Mouse (Mus musculus) C2C12 (cell line): ENCODE data around the gene Mamdc4. TPM values are rescaled to one million over a fixed set of nuclear protein-coding genes. Genes with fewer than 3 reads are reported as not detected.

ENCODE experiments used
- H3K27me3 ChIP-seq: one replicate; pipeline ENCODE4 v1.6.1; 2011; ENCODE audit not compliant: control insufficient read depth, insufficient read depth, insufficient read length
- H3K36me3 ChIP-seq: one replicate; pipeline ENCODE4 v1.6.1; 2011; ENCODE audit not compliant: control insufficient read depth, insufficient read depth
- H3K4me3 ChIP-seq: one replicate; pipeline ENCODE4 v1.5.1; 2011; ENCODE audit warnings: mild to moderate bottlenecking, control low read depth; ENCODE audit not compliant: poor library complexity, insufficient read depth, severe bottlenecking
- H3K79me2 ChIP-seq: one replicate; pipeline ENCODE4 v1.6.1; 2011; ENCODE audit not compliant: control insufficient read depth, insufficient read depth
- H3K79me3 ChIP-seq: one replicate; pipeline ENCODE4 v1.6.1; 2011; ENCODE audit warnings: low read depth, control low read depth
- H3ac ChIP-seq: one replicate; pipeline ENCODE3; 2011; ENCODE audit warnings: low read depth; ENCODE audit not compliant: control insufficient read depth, insufficient read length
- CEBPB ChIP-seq: IDR thresholded peaks from one replicate; pipeline ENCODE4 v1.6.1; 2011; ENCODE audit warnings: low read depth, mild to moderate bottlenecking, control low read depth, moderate library complexity
- CTCF ChIP-seq: IDR thresholded peaks from one replicate; pipeline ENCODE4 v1.5.1; 2011; ENCODE audit not compliant: control insufficient read depth, insufficient read depth, insufficient read length
- FOSL1 ChIP-seq: IDR thresholded peaks from one replicate; pipeline ENCODE4 v1.8.0; 2011; ENCODE audit warnings: mild to moderate bottlenecking, low read length; ENCODE audit not compliant: poor library complexity, insufficient read depth, severe bottlenecking
- MAX ChIP-seq: IDR thresholded peaks from one replicate; pipeline ENCODE4 v1.6.1; 2011; ENCODE audit warnings: mild to moderate bottlenecking, control low read depth
- MYOD1 ChIP-seq: IDR thresholded peaks from one replicate; pipeline ENCODE4 v1.6.1; 2011; ENCODE audit warnings: low read depth; ENCODE audit not compliant: control insufficient read depth, insufficient read length
- MYOG ChIP-seq: IDR thresholded peaks from one replicate; pipeline ENCODE4 v1.6.1; 2011; ENCODE audit not compliant: control insufficient read depth, insufficient read length; ENCODE audit errors: extremely low read depth
- USF1 ChIP-seq: IDR thresholded peaks from one replicate; pipeline ENCODE4 v1.6.1; 2011; ENCODE audit warnings: low read depth, mild to moderate bottlenecking, control low read depth, moderate library complexity
- polyA plus RNA-seq: library from polyadenylated mRNA; unstranded; fragments of >200 nt; fragmentation: generic; extraction: Trizol; gene quantifications from one replicate; pipeline ENCODE4 v1.2.1, GENCODE M21; 2012; ENCODE audit warnings: missing spikeins

The Mamdc4 gene
- polyA plus RNA-seq, 1 experiment = 5.7 TPM

DNA sequence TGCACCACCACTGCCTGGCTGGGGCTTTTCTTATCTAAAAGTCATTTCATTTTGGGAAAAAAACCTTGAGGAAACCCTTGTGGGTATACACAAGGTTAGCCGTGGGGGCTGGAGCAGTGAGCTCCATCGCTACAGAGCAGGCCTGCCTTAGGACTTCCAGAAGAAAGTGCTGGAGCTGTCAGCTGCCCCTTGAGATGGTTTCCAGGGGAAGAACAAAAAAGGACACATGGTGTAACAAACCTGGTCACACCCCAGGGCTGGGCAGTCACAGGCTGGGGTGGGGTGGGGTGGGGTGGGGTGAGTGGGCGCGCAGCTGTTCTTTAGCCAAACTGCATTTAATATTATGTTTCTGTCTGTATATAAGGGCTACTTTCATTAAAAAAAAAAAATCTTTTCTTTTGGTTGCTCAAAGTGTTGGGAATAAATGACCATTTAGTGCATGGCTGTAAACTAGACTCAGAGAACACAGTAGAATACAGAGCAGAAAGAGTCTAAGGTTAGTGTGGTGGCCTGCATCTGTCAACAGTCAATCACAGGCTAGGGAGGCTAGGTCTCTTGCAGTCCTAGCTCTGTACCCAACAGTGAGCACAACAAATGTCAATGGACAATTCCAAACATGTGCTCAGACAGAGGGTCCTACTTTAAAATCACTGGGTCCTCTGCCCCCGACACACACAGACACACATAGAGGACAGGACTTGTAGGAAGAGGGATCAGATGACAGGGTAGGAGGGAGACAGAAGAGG is 22.3 kb upstream of the Mamdc4 start:
- H3K27me3 ChIP-seq = no peaks in the 10 kb centered on the region
- TF ChIP-seq MAX (no peak), FOSL1 (no peak), MYOG (no peak), CTCF (no peak), CEBPB (no peak), USF1 (no peak), MYOD1 (no peak)
- H3K79me2 ChIP-seq = no peaks in the 10 kb centered on the region
- H3ac ChIP-seq = no peak overlapping the region
- H3K4me3 ChIP-seq = no peak overlapping the region
- peaks cover 89% of the 10 kb centered on the region for H3K36me3 ChIP-seq
- H3K79me3 ChIP-seq = no peaks in the 10 kb centered on the region

DNA sequence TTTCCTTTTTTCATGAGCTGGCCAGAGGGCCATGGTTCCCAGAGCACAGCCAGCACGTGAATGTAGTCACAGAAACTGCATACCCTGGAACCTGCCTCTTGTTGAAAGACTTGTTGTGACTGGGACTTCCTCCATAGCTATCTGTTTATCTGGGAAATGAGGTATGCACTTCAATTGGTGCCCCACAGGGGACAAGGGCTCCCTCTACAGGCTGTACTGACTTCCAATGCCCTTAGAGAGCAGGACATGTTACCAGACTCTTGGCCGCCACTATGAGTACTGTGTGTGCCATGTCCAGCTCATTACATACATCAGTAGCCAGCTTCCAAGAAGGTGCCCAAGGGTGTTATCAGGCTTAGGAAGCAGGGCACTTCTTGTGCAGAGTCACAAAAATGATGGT is 17.2 kb upstream of the Mamdc4 start:
- H3ac ChIP-seq = no peak overlapping the region
- H3K27me3 ChIP-seq = no peaks in the 10 kb centered on the region
- no peaks in the 10 kb centered on the region for H3K79me3 ChIP-seq
- no peaks in the 10 kb centered on the region for H3K79me2 ChIP-seq
- H3K36me3 ChIP-seq = peaks cover 84% of the 10 kb centered on the region
- TF ChIP-seq MYOD1 = no peak
- no peak for TF ChIP-seq USF1
- TF ChIP-seq CTCF = peak; percentile 14
- no peak overlapping the region for H3K4me3 ChIP-seq

DNA sequence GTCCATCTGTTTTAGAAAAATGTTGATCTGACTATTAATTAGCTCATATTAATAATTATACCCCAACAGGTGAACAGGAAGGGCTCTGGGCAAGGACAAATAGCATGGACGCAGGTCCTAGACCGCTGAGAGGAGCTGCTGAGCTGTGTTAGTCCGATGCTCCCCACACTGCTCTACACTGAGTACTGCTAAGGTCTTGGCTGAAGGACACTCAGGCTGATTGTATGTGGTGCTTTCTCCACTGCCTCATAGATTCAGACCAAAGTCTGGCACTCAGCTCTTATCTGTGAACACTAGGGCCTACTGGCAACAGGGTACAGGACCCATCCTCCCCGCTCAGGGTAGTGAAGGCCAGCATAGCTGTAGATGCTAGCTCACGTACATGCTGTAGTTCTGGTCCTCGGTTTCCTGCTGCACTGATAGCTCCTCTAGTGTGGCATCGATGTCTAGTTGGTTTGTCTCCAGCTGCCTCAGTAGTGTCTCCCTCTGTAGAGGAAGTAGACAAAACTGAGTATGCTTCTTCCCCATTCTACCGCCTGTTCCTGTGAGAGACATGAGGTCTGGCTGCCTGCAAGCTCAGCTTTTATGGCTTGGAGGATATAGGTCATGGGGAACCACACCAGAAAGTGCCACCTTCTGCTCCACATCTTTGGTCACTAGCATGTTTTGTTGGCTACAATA is 13.7 kb upstream of the Mamdc4 start:
- Histone ChIP-seq H3K79me2 (no peaks in the 10 kb centered on the region), H3K79me3 (no peaks in the 10 kb centered on the region), H3K4me3 (no peak overlapping the region), H3ac (no peak overlapping the region), H3K27me3 (no peaks in the 10 kb centered on the region), H3K36me3 (peaks cover 83% of the 10 kb centered on the region)
- TF ChIP-seq CEBPB = no peak
- TF ChIP-seq USF1 = no peak
- TF ChIP-seq FOSL1 = no peak

DNA sequence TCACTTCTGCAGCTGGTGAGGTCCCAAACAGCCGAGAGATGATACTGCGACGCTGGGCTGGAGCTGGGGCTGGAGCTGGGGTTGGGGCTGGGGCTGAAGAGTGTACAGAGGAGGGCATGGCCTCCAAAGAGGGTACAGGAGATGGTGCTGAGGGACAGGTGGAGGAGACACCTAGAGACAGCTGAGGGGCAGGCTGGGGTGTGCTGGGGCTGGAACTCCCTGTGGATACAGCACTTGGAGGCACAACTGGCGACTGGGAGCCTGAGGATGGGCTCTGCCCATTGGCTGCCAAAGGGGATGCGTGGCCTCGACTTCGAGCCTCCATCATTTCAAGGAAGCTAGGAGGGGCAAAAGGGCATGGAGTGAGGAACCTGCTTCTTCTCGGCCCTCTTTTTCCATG is 12.6 kb upstream of the Mamdc4 start:
- Histone ChIP-seq H3K79me2 (no peaks in the 10 kb centered on the region), H3K4me3 (no peak overlapping the region), H3K36me3 (peaks cover 80% of the 10 kb centered on the region), H3ac (no peak overlapping the region), H3K27me3 (no peaks in the 10 kb centered on the region), H3K79me3 (no peaks in the 10 kb centered on the region)
- TF ChIP-seq USF1 (no peak), MAX (no peak), MYOG (no peak), CEBPB (no peak), MYOD1 (no peak), CTCF (no peak), FOSL1 (no peak)

DNA sequence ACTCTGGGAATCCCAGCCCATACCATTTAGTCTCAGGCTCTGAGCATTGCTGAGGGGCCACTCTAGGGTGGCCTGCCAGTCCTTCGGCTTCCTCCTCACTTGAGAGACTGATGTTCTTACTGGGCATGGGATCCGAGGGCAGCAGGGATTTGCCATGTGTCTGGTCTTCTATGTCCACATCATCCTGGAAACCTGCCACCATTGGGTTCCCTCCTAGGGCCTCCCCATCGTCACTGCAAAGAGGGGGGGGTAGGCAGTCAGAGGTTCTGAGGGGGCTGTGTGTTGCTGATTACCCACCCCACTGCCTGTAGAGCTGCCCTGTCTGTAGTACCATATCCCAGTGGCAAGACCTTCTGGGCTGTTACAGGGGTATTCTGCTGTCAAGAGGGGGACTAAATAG is 11.0 kb upstream of the Mamdc4 start:
- Histone ChIP-seq H3K79me2 (no peaks in the 10 kb centered on the region), H3K79me3 (no peaks in the 10 kb centered on the region), H3K36me3 (peaks cover 66% of the 10 kb centered on the region), H3ac (no peak overlapping the region), H3K4me3 (no peak overlapping the region), H3K27me3 (no peaks in the 10 kb centered on the region)
- TF ChIP-seq FOSL1 = no peak

DNA sequence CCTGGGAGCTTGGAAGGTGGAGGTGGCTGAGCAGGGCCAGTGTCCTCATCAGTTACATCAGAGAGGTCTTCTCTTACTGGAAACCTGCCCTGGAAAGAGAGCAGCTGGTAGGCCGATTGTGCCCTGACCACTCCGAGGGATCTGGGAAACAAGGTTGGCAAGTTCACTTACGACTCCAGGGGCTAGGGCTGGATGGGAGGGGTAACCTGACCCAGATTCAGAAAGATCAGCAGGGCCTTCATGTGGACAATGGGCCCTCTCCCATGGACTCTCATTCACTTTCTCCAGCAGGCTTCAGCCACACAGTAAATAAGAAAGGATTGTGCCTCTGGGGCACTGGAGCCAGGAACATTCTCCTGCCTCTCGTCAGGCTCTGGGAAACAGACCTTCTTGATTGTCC is 10.2 kb upstream of the Mamdc4 start:
- no peaks in the 10 kb centered on the region for H3K27me3 ChIP-seq
- H3K4me3 ChIP-seq = no peak overlapping the region
- peaks cover 59% of the 10 kb centered on the region for H3K36me3 ChIP-seq
- no peaks in the 10 kb centered on the region for H3K79me3 ChIP-seq
- no peak overlapping the region for H3ac ChIP-seq
- no peak for TF ChIP-seq FOSL1
- no peak for TF ChIP-seq MYOG
- no peak for TF ChIP-seq MYOD1
- TF ChIP-seq CEBPB = no peak
- no peak for TF ChIP-seq USF1
- no peak for TF ChIP-seq CTCF
- no peak for TF ChIP-seq MAX
- no peaks in the 10 kb centered on the region for H3K79me2 ChIP-seq
